Mouse (Mus musculus) hindbrain, embryonic 12.5 days (tissue): ENCODE results near the gene Cenpw. TPM values are rescaled to one million over a fixed set of nuclear protein-coding genes. Genes with fewer than 3 reads are reported as not detected.
A peak's percentile ranks its signal among the peaks of the same experiment; 100 is the strongest.

ENCODE experiments used
- ATAC-seq: fragments of 200-750 bp; cut with Nextera tagmentation; 2 replicates; pipeline ENCODE4 v1.8.0; 2017; ENCODE audit warnings: moderate TSS enrichment; ENCODE audit not compliant: low FRiP score
- H3K27ac ChIP-seq: fragments of 300-500 bp; sonication (generic); 2 replicates; pipeline ENCODE4 v1.5.1; 2016; ENCODE audit warnings: mild to moderate bottlenecking
- H3K27me3 ChIP-seq: fragments of 300-500 bp; sonication (generic); 2 replicates; pipeline ENCODE4 v1.6.1; 2016; ENCODE audit warnings: mild to moderate bottlenecking
- H3K36me3 ChIP-seq: fragments of 300-500 bp; sonication (generic); 2 replicates; pipeline ENCODE4 v1.6.1; 2016; ENCODE audit warnings: mild to moderate bottlenecking
- H3K4me1 ChIP-seq: fragments of 300-500 bp; sonication (generic); 2 replicates; pipeline ENCODE4 v1.6.1; 2016
- H3K4me2 ChIP-seq: fragments of 300-500 bp; sonication (generic); replicated peaks from 2 replicates; pipeline ENCODE4 v1.6.1; 2016; ENCODE audit warnings: mild to moderate bottlenecking
- H3K4me3 ChIP-seq: fragments of 300-500 bp; sonication (generic); 2 replicates; pipeline ENCODE4 v1.5.1; 2016; ENCODE audit warnings: mild to moderate bottlenecking
- H3K9ac ChIP-seq: fragments of 300-500 bp; sonication (generic); 2 replicates; pipeline ENCODE4 v1.6.1; 2016; ENCODE audit warnings: mild to moderate bottlenecking, moderate library complexity
- H3K9me3 ChIP-seq: fragments of 300-500 bp; sonication (generic); replicated peaks from 2 replicates; pipeline ENCODE4 v1.6.1; 2016; ENCODE audit warnings: mild to moderate bottlenecking
- WGBS: fragments of 180-500 bp; shearing (Covaris S2); methylation state at CpG from one replicate; pipeline ENCODE4 v1.1.7; 2016; 5-methylcytosine and 5-hydroxymethylcytosine counted together
- polyA plus RNA-seq: library from polyadenylated mRNA; unstranded; fragments of >200 nt; fragmentation: Nextera tagmentation; extraction: Ambion mirVana; gene quantifications from 2 replicates; pipeline ENCODE4 v1.2.1, GENCODE M21; 2016

Gene Cenpw
- 24.2 and 30.0 TPM in 2 replicates for polyA plus RNA-seq

GRCm38 (mm10) chr10:30199916-30200826 is at the start of gene Cenpw:
TSS of gene Cenpw (minus strand) at chr10:30200560.
- H3K9ac ChIP-seq: peak within 1 kb of the TSS; percentile 71
- peak within 1 kb of the TSS; percentile 88 for H3K4me2 ChIP-seq
- ATAC-seq: peak; percentile 100
- H3K4me3 ChIP-seq: peak within 1 kb of the TSS; percentile 82
- under 1% methylated on average over 55 of the region's 55 CpGs for WGBS
- no peaks in the 10 kb centered on the region for H3K36me3 ChIP-seq
- H3K4me1 ChIP-seq: no peaks in the 10 kb centered on the region
- H3K27ac ChIP-seq: no peak within 1 kb of the TSS
- H3K27me3 ChIP-seq: no peaks in the 10 kb centered on the region
- no peaks in the 10 kb centered on the region for H3K9me3 ChIP-seq

- H3K9ac ChIP-seq: no peak overlapping the region
- 85% methylated on average over 3 of the region's 3 CpGs for WGBS
- no peaks in the 10 kb centered on the region for H3K4me1 ChIP-seq
- no peak overlapping the region for H3K4me3 ChIP-seq
- no peak for ATAC-seq
- H3K9me3 ChIP-seq: no peaks in the 10 kb centered on the region
- no peaks in the 10 kb centered on the region for H3K27me3 ChIP-seq
- H3K27ac ChIP-seq: no peak overlapping the region
- no peaks in the 10 kb centered on the region for H3K36me3 ChIP-seq
- H3K4me2 ChIP-seq: no peak overlapping the region
These were observed 49.3 kb upstream of the Cenpw start for GRCm38 (mm10) chr10:30249654-30250053.

GRCm38 (mm10) chr10:30199501-30199900 is 859 bp downstream of the Cenpw start:
- H3K27me3 ChIP-seq: no peaks in the 10 kb centered on the region
- no peak overlapping the region for H3K9ac ChIP-seq
- peak overlapping the region; percentile 82 for H3K4me3 ChIP-seq
- no peak for ATAC-seq
- H3K4me1 ChIP-seq: no peaks in the 10 kb centered on the region
- WGBS: 70% methylated on average over 5 of the region's 5 CpGs
- no peak overlapping the region for H3K27ac ChIP-seq
- H3K36me3 ChIP-seq: no peaks in the 10 kb centered on the region
- no peaks in the 10 kb centered on the region for H3K9me3 ChIP-seq
- peak overlapping the region; percentile 88 for H3K4me2 ChIP-seq

GRCm38 (mm10) chr10:30167700-30168099 is 32.7 kb downstream of the Cenpw start:
- WGBS: 79% methylated on average over 4 of the region's 4 CpGs
- Histone ChIP-seq H3K9ac (no peak overlapping the region), H3K4me2 (no peak overlapping the region), H3K4me1 (no peaks in the 10 kb centered on the region), H3K27me3 (no peaks in the 10 kb centered on the region), H3K27ac (no peak overlapping the region), H3K9me3 (no peaks in the 10 kb centered on the region), H3K4me3 (no peak overlapping the region), H3K36me3 (no peaks in the 10 kb centered on the region)
- ATAC-seq: no peak
